Mouse (Mus musculus): ENCODE results near the gene Bzw1.

- TF ChIP-seq CTCF (IDR thresholded peaks at IDR 0.05; ENCODE audit: control insufficient read depth, insufficient read depth, insufficient replicate concordance, low read depth, low read length) = no peak
- no peak for TF ChIP-seq POLR2A (IDR thresholded peaks at IDR 0.05; ENCODE audit: control insufficient read depth, low read depth, low read length)
Observed at GRCm38 (mm10) chr1:58403745-58404144, 11.0 kb downstream of the Bzw1 start.
